Mouse (Mus musculus): Measurements from ENCODE around the gene Krtap5-4.

GRCm38 (mm10) chr7:142341564-142342246 lies 38.4 kb downstream of the Krtap5-4 start:
- TF ChIP-seq CTCF (conservative IDR thresholded peaks at IDR 0.05; ENCODE audit: low read length), result no peak
- no peak for TF ChIP-seq NANOG (IDR thresholded peaks at IDR 0.05; ENCODE audit: borderline replicate concordance, low read length)

Measured in E14TG2a.4 (cell line).